Mouse (Mus musculus) activated CD4-positive, CD25-positive, alpha-beta regulatory T cell, adult 4 months (primary cell): Measurements from ENCODE around the gene Accsl. TPM values are rescaled to one million over a fixed set of nuclear protein-coding genes. Genes with fewer than 3 reads are reported as not detected.

Experiments used
- ATAC-seq: one replicate; pipeline ENCODE4 v1.8.0; 2017
- polyA plus RNA-seq, 2 experiments: library from polyadenylated mRNA; unstranded; fragments of 100-300 nt; shearing (Covaris generic); gene quantifications; one replicate each; pipeline ENCODE4 v1.2.1; 2017

Accsl gene
- polyA plus RNA-seq, 2 experiments from 2014 or later, result not detected

DNA sequence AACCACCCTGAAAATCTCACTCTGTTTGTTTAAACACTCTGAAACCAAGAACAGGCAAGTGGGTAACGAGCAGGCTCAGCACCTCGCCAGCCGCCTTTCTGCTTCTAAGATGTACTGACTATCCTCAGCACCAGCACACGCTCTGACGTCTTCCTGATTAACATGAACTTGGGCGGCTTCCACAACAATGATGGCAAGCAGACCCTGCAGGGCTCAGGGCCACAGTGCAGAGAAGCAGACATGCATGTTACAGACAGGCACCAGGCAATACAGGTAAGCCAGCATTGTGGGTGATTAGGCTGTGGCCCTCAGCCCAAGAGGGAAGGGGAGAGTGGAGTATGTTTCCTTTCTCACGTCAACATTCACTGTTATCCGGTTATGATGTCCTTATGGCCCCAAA lies 61.5 kb downstream of the Accsl start:
- ATAC-seq, result no peak

DNA sequence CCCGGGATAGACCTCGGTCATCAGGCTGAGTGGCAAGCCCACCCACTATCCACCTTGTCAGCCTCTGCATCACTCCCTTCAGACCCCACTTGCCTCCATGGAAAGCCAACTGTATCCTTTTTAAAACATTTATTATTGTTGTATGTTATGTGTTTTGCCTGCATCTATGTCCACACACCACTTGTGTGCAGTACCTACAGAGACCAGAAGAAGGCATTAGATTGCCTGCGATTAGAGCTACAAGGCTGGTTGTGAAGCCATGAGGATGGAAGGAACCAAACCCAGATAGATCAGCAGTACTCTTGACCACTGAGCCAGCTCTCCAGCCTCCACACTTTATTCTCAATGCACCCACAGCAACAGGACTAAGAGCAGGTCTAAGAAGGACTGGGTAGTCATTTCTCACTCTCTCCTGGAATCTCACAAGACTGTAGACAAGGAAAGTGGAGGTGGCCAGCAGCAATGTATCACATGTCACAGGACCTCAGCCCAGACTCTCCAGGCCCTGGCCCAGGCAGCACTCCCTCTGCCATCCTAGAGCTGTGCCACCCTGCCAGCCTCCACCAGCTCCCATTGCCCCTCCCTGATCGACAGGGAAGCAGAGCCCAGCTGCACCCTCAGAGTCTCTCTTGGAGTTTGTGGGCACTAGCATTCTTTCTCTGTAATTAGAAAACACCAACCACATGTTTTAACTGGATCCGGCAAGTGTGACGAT lies 62.3 kb downstream of the Accsl start:
- no peak for ATAC-seq

DNA sequence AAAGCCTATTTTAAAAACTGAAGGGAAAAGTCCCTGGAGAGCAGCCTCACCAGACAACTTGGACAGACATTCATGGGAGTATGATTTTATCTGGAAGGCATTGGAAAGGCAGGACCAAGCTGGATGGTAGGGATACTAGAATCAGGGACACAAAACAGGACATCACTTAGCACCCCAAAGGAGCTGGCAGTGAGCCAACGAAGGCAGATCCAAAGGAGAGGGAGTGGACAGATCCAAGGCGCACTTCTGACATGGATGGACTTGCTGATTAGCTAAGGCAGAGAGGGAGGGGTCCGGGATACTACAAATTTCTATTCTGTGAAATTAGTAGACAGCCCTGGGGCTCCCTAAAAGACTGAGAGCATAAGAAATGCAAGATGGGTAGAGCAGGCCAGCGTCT lies 63.4 kb downstream of the Accsl start:
- no peak for ATAC-seq

Other genes starting within 250 kb of the Accsl start
- not detected for gene Alx4, start 226.8 kb downstream of the Accsl start, polyA plus RNA-seq
- 10 to 100 TPM; 12.6 to 15.0 TPM for gene Ext2, start 46.6 kb downstream of the Accsl start, polyA plus RNA-seq
- gene Accs, start 19.2 kb downstream of the Accsl start, polyA plus RNA-seq, result 10 to 100 TPM; 14.1 to 17.1 TPM
- not detected for gene Gm13889, start 88.0 kb upstream of the Accsl start, polyA plus RNA-seq
- not detected for gene Gm27027, start 127.2 kb upstream of the Accsl start, polyA plus RNA-seq
- gene Alkbh3, start 141.7 kb upstream of the Accsl start, polyA plus RNA-seq, result 10 to 100 TPM; 44.5 to 56.2 TPM